Mouse (Mus musculus): ENCODE measurements around the gene D630045J12Rik.

Gene D630045J12Rik

GRCm38 (mm10) chr6:38096961-38097370, 156.8 kb downstream of the D630045J12Rik start:
- no peak for DNase-seq (ENCODE audit: low read depth, low spot score)

GRCm38 (mm10) chr6:38094701-38095100, 159.1 kb downstream of the D630045J12Rik start:
- no peak for DNase-seq (ENCODE audit: low read depth, low spot score)

- no peak for DNase-seq (ENCODE audit: low read depth, low spot score)
Observed at GRCm38 (mm10) chr6:38092539-38092938, 161.3 kb downstream of the D630045J12Rik start.

GRCm38 (mm10) chr6:38087242-38088026, 166.4 kb downstream of the D630045J12Rik start:
- DNase-seq (ENCODE audit: low read depth, low spot score): no peak

GRCm38 (mm10) chr6:38083204-38083603, 170.6 kb downstream of the D630045J12Rik start:
- DNase-seq (ENCODE audit: low read depth, low spot score): no peak

GRCm38 (mm10) chr6:38081727-38082341, 172.0 kb downstream of the D630045J12Rik start:
- DNase-seq (ENCODE audit: low read depth, low spot score): no peak

GRCm38 (mm10) chr6:38080364-38080763, 173.4 kb downstream of the D630045J12Rik start:
- no peak for DNase-seq (ENCODE audit: low read depth, low spot score)

GRCm38 (mm10) chr6:38073592-38073991, 180.2 kb downstream of the D630045J12Rik start:
- DNase-seq (ENCODE audit: low read depth, low spot score): no peak

Data from embryo, embryonic 11.5 days (tissue).